Mouse (Mus musculus): ENCODE data around the gene Spata46.

DNA sequence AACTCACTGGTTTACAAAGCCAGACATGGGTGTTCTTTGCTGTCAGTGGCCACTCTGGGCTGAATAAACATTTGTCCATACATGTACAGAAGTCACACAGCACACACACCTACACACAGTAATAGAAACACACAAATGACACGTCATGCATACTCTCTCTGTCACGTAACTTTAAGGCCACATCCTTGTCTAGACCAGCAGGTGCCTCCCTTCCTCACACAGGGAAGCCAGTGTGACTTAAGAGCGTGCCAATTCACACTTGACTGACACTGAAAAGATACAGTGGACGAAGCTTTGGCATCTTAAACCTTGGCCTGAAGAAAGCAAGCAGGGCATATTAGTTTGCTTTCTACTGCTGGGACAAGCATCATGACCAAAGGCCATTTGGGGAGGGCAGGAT is 24.2 kb downstream of the Spata46 start:
- TF ChIP-seq CTCF (conservative IDR thresholded peaks at IDR 0.05; ENCODE audit: insufficient read depth, insufficient read length, low read depth, low read length) (no peak; the same call in 1 of the 2 replicates), POLR2A (IDR thresholded peaks at IDR 0.05; ENCODE audit: low read depth, low read length) (no peak)
